Mouse (Mus musculus): ENCODE measurements around the gene Smr2.
"Not testable (repeated sequence)": the region's sequence is repeated elsewhere in the genome, so short reads cannot be mapped to it uniquely, and the experiment has no call there.

Smr2 gene

GRCm38 (mm10) chr5:88086256-88086655 lies at the start of gene Smr2:
Gene Smr2, plus strand, starts transcription at chr5:88086556.
- not testable (repeated sequence) for DNase-seq (ENCODE audit: low spot score in 2 of 2)

- no peak for DNase-seq (ENCODE audit: low spot score in 2 of 2)
Measured at GRCm38 (mm10) chr5:88111430-88111829, 25.1 kb downstream of the Smr2 start, which contains the start of gene Gm11116. Gene Gm11116, minus strand, starts transcription at chr5:88111530.

DNA sequence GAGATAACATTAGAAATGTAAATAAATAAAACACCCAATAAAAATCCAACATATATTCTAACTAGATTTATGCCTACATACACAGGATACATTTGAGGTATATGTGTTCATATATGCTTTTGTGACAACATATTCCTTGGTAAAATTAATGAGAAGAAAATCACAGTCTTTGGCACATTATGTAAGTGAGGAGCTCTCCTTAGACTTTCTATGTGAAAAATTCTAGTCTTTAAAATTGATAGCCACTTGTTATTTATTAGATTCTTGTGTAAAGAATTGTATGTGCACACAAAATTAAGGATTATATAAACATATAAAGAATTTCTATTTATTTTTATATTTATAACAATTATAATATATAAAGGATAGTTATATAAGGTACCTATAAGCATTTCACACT lies 67.6 kb downstream of the Smr2 start, which contains the start of gene Gm11115:
Gm11115 (minus strand) TSS at position 101 of the 400 bp plus-strand sequence.
- no peak for DNase-seq (ENCODE audit: low spot score in 2 of 2)
